Mouse (Mus musculus) G1E (cell line): ENCODE measurements around the gene Gm5868. TPM values are rescaled to one million over a fixed set of nuclear protein-coding genes. Genes with fewer than 3 reads are reported as not detected.
"Not testable (repeated sequence)": the region's sequence is repeated elsewhere in the genome, so short reads cannot be mapped to it uniquely, and the experiment has no call there.

Experiments
- ATAC-seq: 2 replicates; pipeline ENCODE4 v1.8.0; 2016; ENCODE audit warnings: mild to moderate bottlenecking; ENCODE audit not compliant: insufficient number of reproducible peaks, poor library complexity, low FRiP score, severe bottlenecking; ENCODE audit errors: extremely low read depth
- DNase-seq: peaks from one replicate; pipeline ENCODE4 v3.0.0; 2012; ENCODE audit warnings: low spot score
- H3K27me3 ChIP-seq: 2 replicates; pipeline ENCODE4 v1.6.1; 2012; ENCODE audit warnings: mild to moderate bottlenecking, low read length, inconsistent platforms; ENCODE audit not compliant: insufficient read depth
- H3K36me3 ChIP-seq: replicated peaks from 2 replicates; pipeline ENCODE3; 2012; ENCODE audit warnings: mild to moderate bottlenecking, inconsistent platforms
- H3K4me1 ChIP-seq: 2 replicates; pipeline ENCODE4 v1.6.1; 2012; ENCODE audit warnings: low read depth, low read length, inconsistent platforms, mixed read lengths; ENCODE audit not compliant: insufficient read depth
- H3K4me3 ChIP-seq: 2 replicates; pipeline ENCODE4 v1.5.1; 2012; ENCODE audit warnings: low read depth, mild to moderate bottlenecking, inconsistent platforms, low read length, moderate library complexity, mixed read lengths
- H3K9me3 ChIP-seq: replicated peaks from 2 replicates; pipeline ENCODE4 v1.6.1; 2012; ENCODE audit warnings: inconsistent platforms
- CTCF ChIP-seq: IDR thresholded peaks from 2 replicates; pipeline ENCODE4 v1.5.1; 2012; ENCODE audit warnings: low read depth, low read length, inconsistent platforms, mixed read lengths
- GATA1 ChIP-seq: IDR thresholded peaks from 2 replicates; pipeline ENCODE4 v1.6.1; 2012; ENCODE audit warnings: borderline replicate concordance, low read length, inconsistent platforms, mixed read lengths
- GATA2 ChIP-seq: IDR thresholded peaks from 2 replicates; pipeline ENCODE4 v1.6.1; 2012; ENCODE audit warnings: low read depth, low read length, inconsistent platforms, borderline replicate concordance
- POLR2AphosphoS5 ChIP-seq: IDR thresholded peaks from 2 replicates; pipeline ENCODE4 v1.6.1; 2012; ENCODE audit warnings: low read depth, low read length, inconsistent platforms; ENCODE audit not compliant: insufficient replicate concordance
- TAL1 ChIP-seq: conservative IDR thresholded peaks from 2 replicates; pipeline ENCODE4 v1.6.1; 2012; ENCODE audit warnings: low read depth, low read length, inconsistent platforms, mixed read lengths
- polyA plus RNA-seq: library from polyadenylated mRNA; stranded (reverse); fragments of >175 nt; gene quantifications from 2 replicates; pipeline ENCODE4 v1.2.3, GENCODE M21; 2012
- total RNA-seq, 2 experiments: library from RNA; stranded (forward) in 1 of 2; stranded (reverse) in 1 of 2; fragments of 200-1000 nt in 1 of 2; fragments of >200 nt in 1 of 2; fragmentation: Nextera tagmentation in 1 of 2; gene quantifications; 2 replicates each; pipeline ENCODE4 v1.2.3; 2014 to 2017

The Gm5868 gene
- total and polyA plus RNA-seq, 3 experiments = 0.16 TPM; not detected in 2

- Histone ChIP-seq H3K4me3 (no peak overlapping the region), H3K36me3 (no peaks in the 10 kb centered on the region), H3K4me1 (peaks cover 6% of the 10 kb centered on the region), H3K27me3 (no peaks in the 10 kb centered on the region), H3K9me3 (peaks cover 30% of the 10 kb centered on the region)
- DNase-seq (no peak), ATAC-seq (no peak)
- TF ChIP-seq TAL1 (no peak), CTCF (no peak), GATA2 (no peak), POLR2AphosphoS5 (no peak), GATA1 (no peak)
Observed at GRCm38 (mm10) chr5:72565621-72566020, 21.7 kb downstream of the Gm5868 start.

- not testable (repeated sequence) for DNase-seq, H3K4me3 ChIP-seq, ATAC-seq, H3K27me3 ChIP-seq, H3K36me3 ChIP-seq
- H3K4me1 ChIP-seq = peaks cover 18% of the 10 kb centered on the region
- H3K9me3 ChIP-seq = peaks cover 16% of the 10 kb centered on the region
Observed at GRCm38 (mm10) chr5:72563183-72563582, 24.2 kb downstream of the Gm5868 start.

GRCm38 (mm10) chr5:72560976-72561628, 26.2 kb downstream of the Gm5868 start:
- H3K27me3 ChIP-seq = no peaks in the 10 kb centered on the region
- H3K4me1 ChIP-seq = peaks cover 20% of the 10 kb centered on the region
- H3K36me3 ChIP-seq = peaks cover under 1% of the 10 kb centered on the region
- DNase-seq (no peak), ATAC-seq (no peak)
- H3K4me3 ChIP-seq = no peak overlapping the region
- TF ChIP-seq TAL1 (no peak), CTCF (no peak), POLR2AphosphoS5 (no peak), GATA1 (no peak), GATA2 (no peak)
- peaks cover 10% of the 10 kb centered on the region for H3K9me3 ChIP-seq

- H3K36me3 ChIP-seq = peaks cover 11% of the 10 kb centered on the region
- ATAC-seq = peak; percentile 94
- H3K27me3 ChIP-seq = no peaks in the 10 kb centered on the region
- H3K4me1 ChIP-seq = peaks cover 20% of the 10 kb centered on the region
- DNase-seq = peak; percentile 69
- TF ChIP-seq GATA2 = no peak
- no peak for TF ChIP-seq POLR2AphosphoS5
- TF ChIP-seq CTCF = no peak
- no peak for TF ChIP-seq TAL1
- no peak for TF ChIP-seq GATA1
- H3K4me3 ChIP-seq = peak within 1 kb of the TSS; percentile 93
- peaks cover 8% of the 10 kb centered on the region for H3K9me3 ChIP-seq
Observed at GRCm38 (mm10) chr5:72559544-72560049, 27.8 kb downstream of the Gm5868 start, which contains the start of gene Nfxl1. TSS of gene Nfxl1 (minus strand) at chr5:72559684.

GRCm38 (mm10) chr5:72558716-72559526, 28.4 kb downstream of the Gm5868 start:
- Histone ChIP-seq H3K27me3 (no peaks in the 10 kb centered on the region), H3K36me3 (peaks cover 15% of the 10 kb centered on the region), H3K9me3 (peaks cover 5% of the 10 kb centered on the region), H3K4me3 (peak overlapping the region; percentile 93), H3K4me1 (peaks cover 20% of the 10 kb centered on the region)
- DNase-seq (peak; percentile 22), ATAC-seq (no peak)
- TF ChIP-seq GATA2 (no peak), TAL1 (no peak; the same call in 1 of the 2 replicates), CTCF (no peak), GATA1 (no peak), POLR2AphosphoS5 (no peak)

- Histone ChIP-seq H3K27me3 (no peaks in the 10 kb centered on the region), H3K9me3 (no peaks in the 10 kb centered on the region), H3K36me3 (peaks cover 30% of the 10 kb centered on the region), H3K4me1 (peaks cover 20% of the 10 kb centered on the region), H3K4me3 (no peak overlapping the region)
- no peak for TF ChIP-seq CTCF
- DNase-seq (no peak), ATAC-seq (no peak)
Observed at GRCm38 (mm10) chr5:72556245-72556644, 31.1 kb downstream of the Gm5868 start.
